Mouse (Mus musculus): ENCODE data around the gene Fas.

DNA sequence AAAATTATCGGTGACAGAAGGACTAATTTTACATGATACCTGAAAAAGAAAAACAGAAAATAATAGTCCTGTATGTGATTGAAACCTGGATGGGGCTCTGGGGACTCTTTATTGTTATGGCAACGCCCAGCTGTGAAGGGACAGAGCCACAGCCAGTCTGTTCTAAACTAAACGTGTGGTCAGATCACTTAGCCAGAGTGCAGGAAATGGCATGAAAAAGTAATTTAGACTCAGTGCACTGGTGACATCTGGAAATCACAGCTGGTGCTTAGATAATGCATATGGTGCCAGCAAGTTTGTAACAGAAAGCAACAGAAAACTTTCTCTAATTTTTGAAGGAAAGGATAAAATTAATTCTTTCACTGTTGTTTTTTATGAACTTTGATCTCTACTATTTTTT is 79.9 kb downstream of the Fas start:
- no peak for TF ChIP-seq CTCF (IDR thresholded peaks at IDR 0.05; ENCODE audit: low read depth)
- no peak for TF ChIP-seq EP300 (IDR thresholded peaks at IDR 0.05; ENCODE audit: low read depth)

Measured in heart, postnatal 0 days (tissue).